Mouse (Mus musculus): ENCODE data around the gene Pik3cd. TPM values are rescaled to one million over a fixed set of nuclear protein-coding genes. Genes with fewer than 3 reads are reported as not detected.

Pik3cd gene
- polyA plus RNA-seq, 1 experiment from 2014 or later, result 5.0 TPM

GRCm38 (mm10) chr4:149723021-149723390, 20.6 kb upstream of the Pik3cd start:
- no peaks in the 10 kb centered on the region for H3K27me3 ChIP-seq
- no peaks in the 10 kb centered on the region; the same call in 1 of the 2 replicates for H3K4me1 ChIP-seq
- ATAC-seq (ENCODE audit: low FRiP score, low read depth), result no peak
- H3K36me3 ChIP-seq, result peaks cover 100% of the 10 kb centered on the region
- H3K4me3 ChIP-seq, result no peak overlapping the region
- 88% methylated on average over 12 of the region's 12 CpGs for WGBS
- no peak overlapping the region for H3K4me2 ChIP-seq (replicated peaks)
- H3K9ac ChIP-seq, result no peak overlapping the region
- no peaks in the 10 kb centered on the region for H3K9me3 ChIP-seq
- no peak overlapping the region for H3K27ac ChIP-seq

GRCm38 (mm10) chr4:149722104-149723020, 20.0 kb upstream of the Pik3cd start:
- Histone ChIP-seq H3K36me3 (peaks cover 100% of the 10 kb centered on the region), H3K4me3 (no peak overlapping the region), H3K9me3 (no peaks in the 10 kb centered on the region), H3K4me2 (replicated peaks) (no peak overlapping the region), H3K9ac (no peak overlapping the region), H3K27me3 (no peaks in the 10 kb centered on the region), H3K4me1 (no peaks in the 10 kb centered on the region; the same call in 1 of the 2 replicates), H3K27ac (no peak overlapping the region)
- WGBS, result 85% methylated on average over 24 of the region's 24 CpGs
- no peak for ATAC-seq (ENCODE audit: low FRiP score, low read depth)

GRCm38 (mm10) chr4:149721163-149721562, 18.8 kb upstream of the Pik3cd start:
- ATAC-seq (ENCODE audit: low FRiP score, low read depth), result no peak
- WGBS, result 84% methylated on average over 8 of the region's 8 CpGs
- H3K4me2 ChIP-seq (replicated peaks), result no peak overlapping the region
- H3K9ac ChIP-seq, result no peak overlapping the region
- no peak overlapping the region for H3K4me3 ChIP-seq
- no peak overlapping the region for H3K27ac ChIP-seq
- peaks cover 100% of the 10 kb centered on the region for H3K36me3 ChIP-seq
- no peaks in the 10 kb centered on the region; the same call in 1 of the 2 replicates for H3K4me1 ChIP-seq
- no peaks in the 10 kb centered on the region for H3K27me3 ChIP-seq
- H3K9me3 ChIP-seq, result no peaks in the 10 kb centered on the region

GRCm38 (mm10) chr4:149719686-149720085, 17.3 kb upstream of the Pik3cd start:
- Histone ChIP-seq H3K4me2 (replicated peaks) (no peak overlapping the region), H3K9ac (no peak overlapping the region), H3K4me1 (no peaks in the 10 kb centered on the region; the same call in 1 of the 2 replicates), H3K4me3 (no peak overlapping the region), H3K27me3 (no peaks in the 10 kb centered on the region), H3K9me3 (no peaks in the 10 kb centered on the region), H3K27ac (no peak overlapping the region), H3K36me3 (peaks cover 100% of the 10 kb centered on the region)
- 85% methylated on average over 6 of the region's 6 CpGs for WGBS
- no peak for ATAC-seq (ENCODE audit: low FRiP score, low read depth)

- 72% methylated on average over 3 of the region's 3 CpGs for WGBS
- H3K4me2 ChIP-seq (replicated peaks), result no peak overlapping the region
- no peak overlapping the region for H3K27ac ChIP-seq
- no peaks in the 10 kb centered on the region for H3K9me3 ChIP-seq
- no peaks in the 10 kb centered on the region for H3K27me3 ChIP-seq
- H3K36me3 ChIP-seq, result peaks cover 50% of the 10 kb centered on the region
- no peak overlapping the region for H3K4me3 ChIP-seq
- no peak overlapping the region for H3K9ac ChIP-seq
- no peaks in the 10 kb centered on the region for H3K4me1 ChIP-seq
- ATAC-seq (ENCODE audit: low FRiP score, low read depth), result no peak
Observed at GRCm38 (mm10) chr4:149714542-149714941, 12.2 kb upstream of the Pik3cd start.

- H3K9me3 ChIP-seq, result no peaks in the 10 kb centered on the region
- no peak overlapping the region for H3K9ac ChIP-seq
- H3K36me3 ChIP-seq, result peaks cover 24% of the 10 kb centered on the region
- no peaks in the 10 kb centered on the region for H3K4me1 ChIP-seq
- H3K4me3 ChIP-seq, result no peak overlapping the region
- no peaks in the 10 kb centered on the region for H3K27me3 ChIP-seq
- H3K4me2 ChIP-seq (replicated peaks), result 0 out of 2 replicates have a peak overlapping the region, but pooled peaks have one; percentile 17
- no peak overlapping the region for H3K27ac ChIP-seq
- 28% methylated on average over 7 of the region's 7 CpGs for WGBS
- no peak for ATAC-seq (ENCODE audit: low FRiP score, low read depth)
Observed at GRCm38 (mm10) chr4:149711955-149712354, 9.6 kb upstream of the Pik3cd start.

- H3K9me3 ChIP-seq, result no peaks in the 10 kb centered on the region
- H3K36me3 ChIP-seq, result peaks cover 19% of the 10 kb centered on the region
- ATAC-seq (ENCODE audit: low FRiP score, low read depth), result no peak
- no peaks in the 10 kb centered on the region for H3K4me1 ChIP-seq
- H3K4me2 ChIP-seq (replicated peaks), result no peak overlapping the region
- no peak overlapping the region for H3K27ac ChIP-seq
- no peak overlapping the region for H3K4me3 ChIP-seq
- no peak overlapping the region for H3K9ac ChIP-seq
- H3K27me3 ChIP-seq, result no peaks in the 10 kb centered on the region
- WGBS, result 85% methylated on average over 5 of the region's 5 CpGs
Observed at GRCm38 (mm10) chr4:149711485-149711884, 9.1 kb upstream of the Pik3cd start.

GRCm38 (mm10) chr4:149710510-149710909, 8.1 kb upstream of the Pik3cd start:
- peak; percentile 66; the same call in 1 of the 2 replicates for ATAC-seq (ENCODE audit: low FRiP score, low read depth)
- WGBS, result 15% methylated on average over 5 of the region's 5 CpGs
- Histone ChIP-seq H3K27me3 (no peaks in the 10 kb centered on the region), H3K27ac (no peak overlapping the region), H3K4me1 (no peaks in the 10 kb centered on the region), H3K36me3 (peaks cover 10% of the 10 kb centered on the region), H3K4me3 (no peak overlapping the region), H3K4me2 (replicated peaks) (no peak overlapping the region), H3K9ac (no peak overlapping the region), H3K9me3 (no peaks in the 10 kb centered on the region)

- WGBS, result 92% methylated on average over 8 of the region's 8 CpGs
- H3K27ac ChIP-seq, result no peak overlapping the region
- no peak for ATAC-seq (ENCODE audit: low FRiP score, low read depth)
- H3K9ac ChIP-seq, result no peak overlapping the region
- no peaks in the 10 kb centered on the region for H3K27me3 ChIP-seq
- no peaks in the 10 kb centered on the region for H3K4me1 ChIP-seq
- no peak overlapping the region for H3K4me3 ChIP-seq
- no peaks in the 10 kb centered on the region for H3K9me3 ChIP-seq
- H3K4me2 ChIP-seq (replicated peaks), result no peak overlapping the region
- no peaks in the 10 kb centered on the region for H3K36me3 ChIP-seq
Observed at GRCm38 (mm10) chr4:149705941-149706340, 3.6 kb upstream of the Pik3cd start.

- Histone ChIP-seq H3K4me3 (no peak overlapping the region), H3K9me3 (no peaks in the 10 kb centered on the region), H3K4me2 (replicated peaks) (no peak overlapping the region), H3K27ac (no peak overlapping the region), H3K4me1 (no peaks in the 10 kb centered on the region), H3K9ac (no peak overlapping the region), H3K27me3 (no peaks in the 10 kb centered on the region), H3K36me3 (no peaks in the 10 kb centered on the region)
- 72% methylated on average over 7 of the region's 7 CpGs for WGBS
- no peak for ATAC-seq (ENCODE audit: low FRiP score, low read depth)
Observed at GRCm38 (mm10) chr4:149705298-149705697, 2.9 kb upstream of the Pik3cd start.

GRCm38 (mm10) chr4:149701426-149702209, 753 bp downstream of the Pik3cd start:
- 60% methylated on average over 18 of the region's 18 CpGs for WGBS
- H3K4me1 ChIP-seq, result peaks cover 16% of the 10 kb centered on the region
- no peaks in the 10 kb centered on the region for H3K36me3 ChIP-seq
- H3K27ac ChIP-seq, result no peak overlapping the region
- no peak overlapping the region for H3K4me3 ChIP-seq
- no peak overlapping the region for H3K4me2 ChIP-seq (replicated peaks)
- ATAC-seq (ENCODE audit: low FRiP score, low read depth), result no peak
- H3K9me3 ChIP-seq, result no peaks in the 10 kb centered on the region
- H3K27me3 ChIP-seq, result peaks cover 31% of the 10 kb centered on the region
- H3K9ac ChIP-seq, result no peak overlapping the region

- H3K4me2 ChIP-seq (replicated peaks), result no peak overlapping the region
- no peaks in the 10 kb centered on the region for H3K9me3 ChIP-seq
Observed at GRCm38 (mm10) chr4:149699953-149700352, 2.4 kb downstream of the Pik3cd start.

More at GRCm38 (mm10) chr4:149699953-149700352, 2.4 kb downstream of the Pik3cd start:
- ATAC-seq (ENCODE audit: low FRiP score, low read depth), result no peak
- Histone ChIP-seq H3K4me3 (no peak overlapping the region), H3K27ac (no peak overlapping the region), H3K36me3 (no peaks in the 10 kb centered on the region), H3K4me1 (peaks cover 24% of the 10 kb centered on the region), H3K9ac (no peak overlapping the region), H3K27me3 (peaks cover 36% of the 10 kb centered on the region)
- WGBS, result 86% methylated on average over 4 of the region's 4 CpGs
